Mouse (Mus musculus): ENCODE data around the gene Olfr329-ps.
"Not testable (repeated sequence)": the region's sequence is repeated elsewhere in the genome, so short reads cannot be mapped to it uniquely, and the experiment has no call there.

GRCm38 (mm10) chr11:58502472-58502871 is 43.8 kb downstream of the Olfr329-ps start, which contains the start of gene Olfr331:
- not testable (repeated sequence) for TF ChIP-seq CTCF (IDR thresholded peaks at IDR 0.05; ENCODE audit: borderline replicate concordance, insufficient read depth, low read depth, low read length); POLR2A (IDR thresholded peaks at IDR 0.05; ENCODE audit: borderline replicate concordance, insufficient read depth, low read length)

Data from cerebellum, adult 2 months (tissue).